Mouse (Mus musculus) forelimb bud, embryonic 11.5 days (tissue): ENCODE measurements at regions not wholly inside any gene's neighbourhood (a gene's known extent, or its start where the extent isn't known, plus 50 kb on each side); places are given as distances from the start of the nearest gene placed in this dataset.
"Not testable (repeated sequence)": the region's sequence is repeated elsewhere in the genome, so short reads cannot be mapped to it uniquely, and the experiment has no call there.

Experiments
- DNase-seq: peaks from one replicate; pipeline ENCODE4 v3.0.0-alpha.2; 2012; ENCODE audit warnings: low read depth, low spot score

GRCm38 (mm10) chr3:60804711-60805293 is 197.8 kb upstream of the P2ry1 start:
- no peak for DNase-seq

DNA sequence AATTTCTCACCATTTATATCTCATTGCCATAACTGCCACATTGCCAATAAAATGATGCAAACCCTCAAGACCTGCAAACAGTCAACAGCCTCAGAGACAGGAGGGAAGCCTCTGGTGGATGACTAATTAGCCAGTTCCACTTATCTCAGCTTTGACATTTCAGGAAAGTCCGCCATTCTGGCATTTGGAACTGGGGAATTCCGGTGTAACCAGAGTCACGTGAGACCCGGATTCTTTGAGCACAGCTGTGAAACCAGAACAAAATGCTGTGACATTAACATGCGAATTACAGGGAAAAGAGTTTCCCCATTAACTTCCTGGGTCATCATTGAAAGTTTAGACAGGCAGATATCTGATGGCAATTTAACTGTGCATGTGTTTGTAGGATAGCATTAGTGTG is 190.7 kb upstream of the P2ry1 start:
- DNase-seq = no peak

- no peak for DNase-seq
Observed at GRCm38 (mm10) chr3:60813485-60813884, 189.1 kb upstream of the P2ry1 start.

DNA sequence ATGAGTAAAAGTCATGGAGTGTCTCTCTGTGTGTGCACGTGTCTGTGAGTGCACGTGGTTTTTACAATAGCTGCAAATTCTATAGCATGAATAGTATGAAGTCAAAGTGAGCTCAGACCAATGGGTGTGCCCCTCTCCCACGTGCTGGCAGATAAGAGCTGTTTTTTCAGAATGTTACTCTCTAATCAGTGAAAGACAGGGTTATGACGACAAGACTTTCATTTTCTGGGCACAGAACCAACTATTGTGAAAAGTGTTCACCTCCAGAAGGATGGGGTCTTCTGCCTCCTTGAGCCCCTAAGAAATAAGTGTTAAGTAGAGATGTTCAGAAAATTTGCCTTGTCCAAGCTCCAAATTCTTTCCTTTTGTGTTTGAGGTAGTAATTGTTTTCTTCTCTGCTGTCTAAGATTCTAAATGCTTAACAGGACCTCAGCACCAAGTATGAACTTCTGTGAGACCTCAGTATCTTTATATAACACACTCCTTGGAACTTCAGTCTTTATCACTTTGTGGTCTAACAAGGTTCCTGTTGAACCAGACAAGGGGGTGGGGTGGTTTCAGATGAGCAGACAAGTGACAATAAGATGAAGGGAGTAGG is 182.8 kb upstream of the P2ry1 start:
- no peak for DNase-seq

- no peak for DNase-seq
Observed at GRCm38 (mm10) chr3:60821463-60821862, 181.1 kb upstream of the P2ry1 start.

- DNase-seq = no peak
Observed at GRCm38 (mm10) chr3:60826759-60827158, 175.8 kb upstream of the P2ry1 start.

GRCm38 (mm10) chr3:60832385-60832784 is 170.2 kb upstream of the P2ry1 start:
- DNase-seq = no peak

DNA sequence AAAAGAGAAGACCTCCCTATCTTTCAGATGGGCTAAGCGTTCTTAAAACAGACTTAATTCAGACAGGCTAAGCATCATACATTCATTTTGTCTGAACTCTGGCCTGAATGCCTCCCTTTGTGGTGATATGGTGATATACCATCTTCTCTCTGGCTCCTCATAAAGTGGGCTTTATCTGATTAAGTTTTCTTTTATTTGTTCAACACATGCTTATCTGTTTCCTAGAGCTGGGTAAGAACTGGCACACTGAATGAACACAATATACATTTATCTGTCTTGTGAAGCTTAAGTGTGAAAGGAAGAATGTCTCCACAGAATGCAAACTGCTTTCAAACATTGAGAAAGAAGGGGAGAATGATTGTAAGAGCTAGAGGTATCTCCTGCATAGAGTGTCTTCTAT is 160.7 kb upstream of the P2ry1 start:
- no peak for DNase-seq

DNA sequence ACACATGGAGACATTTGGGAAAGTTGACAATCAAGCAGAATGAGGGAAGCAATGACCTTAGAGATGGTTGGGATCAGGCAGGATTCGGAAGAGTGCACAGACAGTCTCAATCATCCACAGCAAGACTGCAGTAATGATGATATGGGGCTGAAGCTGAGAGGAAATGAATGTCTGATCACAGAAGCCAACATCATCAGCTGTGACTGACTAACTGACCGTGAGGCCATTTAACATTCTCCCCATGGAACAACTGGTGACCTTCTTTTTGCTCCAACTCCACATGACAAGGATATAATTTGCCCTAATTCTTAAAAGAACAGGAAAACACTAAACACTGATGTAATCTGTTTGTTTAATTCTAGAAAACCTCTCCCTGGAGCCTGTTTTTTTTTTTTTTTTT is 157.3 kb upstream of the P2ry1 start:
- DNase-seq = no peak

GRCm38 (mm10) chr3:60848437-60848836 is 154.2 kb upstream of the P2ry1 start:
- no peak for DNase-seq

GRCm38 (mm10) chr3:60853773-60854172 is 148.8 kb upstream of the P2ry1 start:
- DNase-seq = no peak

DNA sequence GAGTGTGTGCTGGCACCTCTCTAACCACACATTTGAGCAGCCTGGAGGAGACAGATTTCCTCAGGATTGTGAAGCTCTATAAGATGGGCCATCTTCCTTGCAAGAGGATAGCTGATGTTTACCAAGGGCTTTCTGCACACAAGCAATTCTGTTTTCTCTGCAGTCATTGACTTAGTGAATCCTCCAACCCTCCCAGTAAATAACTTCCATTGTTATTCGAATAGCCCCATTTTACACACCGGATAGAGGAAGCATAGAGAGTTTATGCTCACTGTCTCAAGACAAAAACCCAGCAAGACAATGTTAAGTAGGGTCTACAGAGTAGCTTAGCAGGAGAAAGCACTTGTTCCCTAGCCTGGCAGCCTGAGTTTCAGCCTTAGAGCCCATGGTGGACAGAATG is 146.9 kb upstream of the P2ry1 start:
- DNase-seq = no peak

DNA sequence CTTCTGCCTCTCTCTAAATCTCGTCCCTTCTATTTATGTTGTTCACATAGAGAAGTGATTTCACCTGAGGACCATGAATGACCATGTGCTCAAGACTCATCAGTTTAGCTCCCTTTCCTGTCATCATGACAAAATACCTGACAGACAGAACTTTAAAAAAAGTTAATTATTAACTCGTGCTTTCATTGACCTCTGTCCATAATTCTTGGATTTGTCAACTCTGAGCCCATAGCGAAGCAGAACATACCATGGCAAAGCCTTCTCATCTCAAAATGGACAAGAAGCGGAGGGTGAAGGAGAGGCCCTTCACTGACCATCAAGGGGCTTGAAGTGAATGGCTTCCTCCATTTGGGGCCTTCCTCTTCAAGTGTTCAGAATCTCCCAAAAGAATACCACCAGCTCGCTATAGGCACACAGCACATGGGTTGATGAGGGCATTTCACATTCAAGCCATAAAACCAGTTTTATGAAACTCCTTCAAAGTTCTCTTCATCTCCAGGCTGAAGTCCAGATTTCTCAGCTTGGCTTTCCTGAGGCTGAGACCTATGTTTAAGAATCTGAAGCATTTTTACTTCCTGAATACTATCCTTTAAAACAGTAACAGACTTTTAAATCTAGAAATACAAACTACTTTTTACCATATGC is 144.0 kb upstream of the P2ry1 start:
- no peak for DNase-seq

GRCm38 (mm10) chr3:60859119-60859515 is 143.5 kb upstream of the P2ry1 start:
- no peak for DNase-seq

GRCm38 (mm10) chr3:60876858-60877257 is 125.7 kb upstream of the P2ry1 start:
- not testable (repeated sequence) for DNase-seq

GRCm38 (mm10) chr3:60878880-60879279 is 123.7 kb upstream of the P2ry1 start:
- DNase-seq = no peak

- DNase-seq = no peak
Observed at GRCm38 (mm10) chr3:60884027-60884426, 118.6 kb upstream of the P2ry1 start.

DNA sequence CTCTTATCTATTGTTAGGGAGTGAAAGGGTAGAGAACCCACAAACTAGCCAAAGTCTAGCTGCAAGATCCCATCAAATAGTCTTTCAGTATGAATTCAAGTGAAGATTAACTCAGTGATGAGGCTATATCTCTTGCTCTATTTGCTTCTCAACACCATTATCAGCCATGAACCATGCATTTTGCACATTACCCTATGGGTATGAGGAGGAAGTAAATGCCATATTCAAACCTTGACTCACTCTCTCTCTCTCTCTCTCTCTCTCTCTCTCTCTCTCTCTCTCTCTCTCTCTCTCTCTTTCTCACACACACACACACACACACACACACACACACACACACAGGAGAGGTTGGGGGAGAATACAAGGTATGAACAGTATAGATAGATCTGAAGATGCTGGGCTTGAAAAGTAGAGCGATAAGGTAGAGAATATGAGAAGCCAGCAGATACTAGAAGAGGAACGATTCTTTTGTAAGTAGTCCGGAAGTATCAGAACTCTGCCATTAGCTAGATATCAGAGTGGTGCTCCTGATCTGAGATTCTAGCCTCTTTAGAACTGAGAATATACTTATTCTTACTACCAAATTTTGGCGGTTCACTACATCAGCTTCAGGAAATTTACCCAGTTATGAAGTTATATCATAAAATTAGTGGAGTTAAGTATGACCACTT is 113.3 kb upstream of the P2ry1 start:
- DNase-seq = no peak

- DNase-seq = no peak
Observed at GRCm38 (mm10) chr3:60897628-60898269, 104.8 kb upstream of the P2ry1 start.

- no peak for DNase-seq
Observed at GRCm38 (mm10) chr3:60898720-60899119, 103.9 kb upstream of the P2ry1 start.

DNA sequence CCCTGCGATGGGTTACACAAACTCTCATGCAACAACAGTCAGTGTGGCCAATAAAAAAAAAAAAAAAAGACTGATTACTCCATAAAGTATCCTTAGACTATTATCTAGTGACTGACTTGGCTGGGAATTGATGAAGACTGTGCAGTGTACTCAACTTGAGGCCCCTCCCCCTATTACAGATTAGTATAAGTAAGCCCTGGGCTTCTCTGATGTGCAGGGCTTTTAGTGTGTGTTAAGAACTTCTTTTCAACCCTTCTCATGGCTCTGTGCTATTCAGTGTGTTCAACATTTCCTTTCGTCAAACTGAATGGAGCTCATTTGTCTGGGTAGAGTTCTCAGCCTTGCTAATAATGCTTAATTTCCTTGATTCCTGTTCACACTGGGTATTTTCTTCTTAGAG is 101.0 kb upstream of the P2ry1 start:
- DNase-seq = no peak

- no peak for DNase-seq
Observed at GRCm38 (mm10) chr3:60916411-60916810, 86.2 kb upstream of the P2ry1 start.
